Mouse (Mus musculus) activated CD4-positive, CD25-positive, alpha-beta regulatory T cell, adult 4 months (primary cell): Measurements from ENCODE around the gene Prr9. TPM values are rescaled to one million over a fixed set of nuclear protein-coding genes. Genes with fewer than 3 reads are reported as not detected.

Source experiments
- ATAC-seq: one replicate; pipeline ENCODE4 v1.8.0; 2017
- polyA plus RNA-seq, 2 experiments: library from polyadenylated mRNA; unstranded; fragments of 100-300 nt; shearing (Covaris generic); gene quantifications; one replicate each; pipeline ENCODE4 v1.2.1; 2017

Prr9 gene
- under 1 TPM in 1 of 2 experiments, not detected in 1; 0.42 TPM for polyA plus RNA-seq

DNA sequence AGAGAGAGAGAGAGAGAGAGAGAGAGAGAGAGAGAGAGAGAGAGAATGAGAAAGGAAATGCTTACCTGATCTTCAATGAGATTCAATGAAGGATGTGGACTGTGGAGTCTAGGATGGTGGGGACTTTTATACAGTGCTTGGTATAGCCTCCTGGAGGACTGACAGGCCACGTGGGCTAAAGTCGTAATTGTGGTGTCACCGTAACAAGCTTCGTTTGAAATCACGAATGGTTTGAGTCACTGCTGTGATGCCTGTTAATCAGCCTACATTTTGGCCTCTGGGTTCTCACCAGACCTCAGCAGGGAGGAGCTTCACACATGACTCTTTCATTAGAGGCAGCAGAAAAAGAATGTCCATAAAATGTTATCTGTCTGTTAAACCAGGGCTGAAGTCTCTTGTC lies at the start of gene Prr9:
Gene Prr9, minus strand, starts transcription at position 101 of the 400 bp plus-strand sequence.
- ATAC-seq, result no peak

DNA sequence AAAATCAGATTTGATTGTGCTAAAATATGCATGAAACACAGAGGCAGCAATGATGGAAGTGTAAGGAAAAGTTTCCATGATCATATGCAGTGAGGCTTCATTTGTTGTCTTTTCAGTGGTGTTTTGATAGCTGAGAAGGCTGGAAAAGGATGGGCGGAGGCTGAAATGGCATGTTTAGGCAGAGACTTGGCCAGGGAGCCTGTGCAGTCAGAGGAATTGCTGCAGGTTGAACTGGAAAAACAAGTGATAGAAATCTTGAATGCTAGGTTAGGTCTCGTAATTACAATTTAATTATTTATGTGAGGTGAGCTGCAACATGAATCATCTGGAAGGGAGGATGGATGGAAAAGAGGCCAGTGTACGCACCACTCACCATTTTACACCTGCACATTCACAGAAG lies 46.1 kb upstream of the Prr9 start:
- no peak for ATAC-seq

GRCm38 (mm10) chr3:92153322-92153721 lies 29.6 kb upstream of the Prr9 start:
- no peak for ATAC-seq

DNA sequence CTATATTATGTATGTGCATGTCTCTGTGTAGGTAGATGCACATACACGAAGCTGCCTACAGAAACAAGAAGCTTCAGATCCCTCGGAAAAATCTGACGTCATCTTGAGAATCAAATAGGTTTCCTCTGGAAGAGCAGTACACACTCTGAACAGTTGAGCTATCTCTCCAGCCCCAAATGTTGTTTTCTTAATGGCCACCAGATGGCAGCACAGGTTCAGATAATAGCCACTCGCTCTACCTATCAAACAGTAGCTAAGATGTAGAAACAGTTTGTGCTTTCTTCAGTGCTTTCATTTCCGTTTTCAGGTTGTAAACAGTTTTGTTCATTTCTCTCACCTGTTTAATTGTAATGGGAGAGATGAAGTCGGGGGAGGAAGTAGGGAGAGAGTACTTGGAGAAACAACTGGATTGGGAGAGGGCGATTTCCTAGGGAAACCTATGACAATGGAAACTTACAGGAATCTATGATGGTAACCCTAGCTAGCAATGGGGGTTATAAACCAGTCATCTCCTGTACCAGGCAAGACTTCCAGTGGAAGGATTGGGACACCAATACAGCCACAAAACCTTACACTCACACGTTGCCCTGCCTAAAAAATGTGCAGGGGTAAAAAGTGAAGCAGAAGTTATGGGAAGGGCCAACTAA lies 27.0 kb upstream of the Prr9 start:
- peak; percentile 43 for ATAC-seq

DNA sequence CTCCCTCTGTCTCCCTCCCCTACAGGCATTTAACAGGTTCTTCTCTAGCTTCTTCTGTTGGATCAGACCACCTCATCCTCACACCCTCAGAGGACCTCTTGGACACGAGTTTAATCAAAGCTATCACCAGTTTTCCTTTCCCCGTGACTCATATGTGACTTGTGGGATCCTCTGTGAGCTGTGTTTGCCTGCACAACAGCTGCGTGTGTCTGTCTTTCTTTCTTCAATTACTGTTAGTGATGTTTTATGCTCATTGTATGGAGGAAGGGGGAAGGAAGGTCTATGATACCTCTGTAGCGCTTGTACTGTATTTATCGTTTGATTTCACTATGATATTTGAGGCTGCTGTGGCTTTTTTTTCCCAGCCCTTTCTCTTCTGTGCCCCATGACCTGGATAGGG lies 24.2 kb upstream of the Prr9 start:
- ATAC-seq, result no peak

GRCm38 (mm10) chr3:92147420-92147819 lies 23.7 kb upstream of the Prr9 start:
- ATAC-seq, result no peak

DNA sequence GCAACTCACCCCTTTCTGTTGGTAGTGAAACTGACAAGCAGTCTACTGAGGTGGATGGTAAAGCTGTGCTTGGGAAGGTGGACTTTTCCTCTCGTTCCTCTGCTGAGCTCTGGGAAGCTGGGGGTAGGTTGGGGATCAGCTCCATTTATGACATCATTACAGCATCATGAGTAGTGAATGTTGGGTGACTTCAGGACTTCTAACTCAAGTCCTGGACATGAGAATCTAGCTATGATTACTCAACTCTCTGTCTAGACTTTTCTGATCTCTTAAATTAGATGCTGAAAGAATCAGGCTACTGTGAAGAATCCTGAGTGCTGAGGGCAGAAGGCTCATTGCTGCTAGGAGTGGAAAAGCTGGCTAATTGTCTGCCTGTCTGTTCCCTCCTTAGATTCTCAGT lies 18.9 kb upstream of the Prr9 start, which contains the start of gene Lelp1:
Gene Lelp1, minus strand, starts transcription at position 101 of the 400 bp plus-strand sequence.
- ATAC-seq, result no peak

GRCm38 (mm10) chr3:92120902-92121301 lies 2.8 kb downstream of the Prr9 start:
- no peak for ATAC-seq

DNA sequence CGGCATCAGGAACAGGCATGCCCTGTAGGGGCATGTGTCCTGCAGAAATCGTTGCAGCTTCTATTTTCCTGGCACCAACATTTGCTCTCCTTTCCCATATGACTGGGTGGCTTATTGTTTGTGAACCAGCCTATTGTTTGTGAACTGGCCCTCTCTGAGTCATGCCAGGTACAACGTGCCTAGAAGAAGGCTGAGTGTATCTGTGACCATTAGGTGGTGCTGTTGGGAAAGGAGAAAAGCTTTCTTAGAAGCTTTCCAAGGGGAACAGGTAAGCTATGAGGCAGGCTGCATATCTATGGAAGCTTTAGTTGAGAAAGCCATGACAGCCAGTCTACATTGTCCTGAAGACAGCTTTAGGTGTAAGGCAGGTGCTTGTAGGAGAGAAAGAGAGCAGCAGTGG lies 5.8 kb downstream of the Prr9 start:
- no peak for ATAC-seq

- no peak for ATAC-seq
Observed at GRCm38 (mm10) chr3:92111526-92111925, 12.2 kb downstream of the Prr9 start.

- no peak for ATAC-seq
Observed at GRCm38 (mm10) chr3:92110790-92111189, 13.0 kb downstream of the Prr9 start.

DNA sequence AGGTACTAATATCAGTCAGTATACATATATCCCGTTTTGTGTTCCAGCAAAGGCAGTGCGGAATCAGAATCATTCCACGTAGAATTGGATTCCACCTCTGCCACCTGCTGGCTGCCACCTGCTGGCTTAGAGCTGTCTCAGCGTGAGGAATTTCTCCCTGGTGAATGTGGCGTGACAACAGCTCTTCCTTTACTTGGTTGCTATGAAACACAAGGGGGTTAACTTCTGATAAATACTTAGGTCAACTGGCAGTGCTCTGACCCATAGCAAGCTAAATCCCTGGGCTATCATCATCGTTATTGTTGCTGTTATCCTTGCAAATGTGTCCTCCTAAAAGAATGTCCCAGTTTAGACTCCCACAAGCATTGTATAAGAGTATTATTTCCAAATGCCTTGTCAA lies 17.2 kb downstream of the Prr9 start:
- no peak for ATAC-seq

DNA sequence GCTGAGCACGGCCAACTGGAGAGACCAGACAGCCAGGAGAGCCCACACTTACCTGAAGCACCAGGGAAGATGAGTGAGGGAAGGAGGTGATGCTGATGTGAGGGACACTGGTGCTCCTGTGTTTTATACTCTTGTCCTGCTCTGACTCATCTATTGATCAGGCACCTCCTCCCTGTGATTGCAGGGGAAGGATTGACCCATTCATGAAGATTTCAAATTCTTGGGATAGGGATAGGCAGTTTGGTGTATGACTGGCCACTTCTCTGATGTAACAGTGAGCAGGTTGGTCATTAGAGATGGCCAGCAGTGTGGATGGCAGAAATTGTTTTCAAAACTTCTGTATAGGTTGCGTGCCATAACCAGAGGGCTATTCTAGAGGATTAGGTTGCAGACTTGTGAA lies 40.7 kb downstream of the Prr9 start, which contains the start of gene Lor:
Gene Lor, minus strand, starts transcription at position 101 of the 400 bp plus-strand sequence.
- ATAC-seq, result no peak

- ATAC-seq, result no peak
Observed at GRCm38 (mm10) chr3:92081285-92081931, 42.3 kb downstream of the Prr9 start.

- ATAC-seq, result no peak
Observed at GRCm38 (mm10) chr3:92080462-92081284, 43.1 kb downstream of the Prr9 start.

Other genes with a start within 250 kb of the Prr9 start
- gene Pglyrp3, start 109.4 kb downstream of the Prr9 start, polyA plus RNA-seq, result not detected
- not detected for gene Lor, start 40.8 kb downstream of the Prr9 start, polyA plus RNA-seq
- not detected for gene Lelp1, start 18.8 kb upstream of the Prr9 start, polyA plus RNA-seq
- not detected for gene Sprr2a1, start 91.9 kb upstream of the Prr9 start, polyA plus RNA-seq
- not detected for gene Sprr2a2, start 92.0 kb upstream of the Prr9 start, polyA plus RNA-seq
- not detected for gene Sprr2a3, start 161.5 kb upstream of the Prr9 start, polyA plus RNA-seq
- gene Sprr2b, start 192.7 kb upstream of the Prr9 start, polyA plus RNA-seq, result not detected
- not detected for gene Sprr2d, start 215.2 kb upstream of the Prr9 start, polyA plus RNA-seq
- gene Sprr2e, start 228.2 kb upstream of the Prr9 start, polyA plus RNA-seq, result not detected
- not detected for gene Sprr2f, start 241.2 kb upstream of the Prr9 start, polyA plus RNA-seq